Comparison of ENCODE assay signal across 13 mouse cellular contexts in the genomic region with DNA sequence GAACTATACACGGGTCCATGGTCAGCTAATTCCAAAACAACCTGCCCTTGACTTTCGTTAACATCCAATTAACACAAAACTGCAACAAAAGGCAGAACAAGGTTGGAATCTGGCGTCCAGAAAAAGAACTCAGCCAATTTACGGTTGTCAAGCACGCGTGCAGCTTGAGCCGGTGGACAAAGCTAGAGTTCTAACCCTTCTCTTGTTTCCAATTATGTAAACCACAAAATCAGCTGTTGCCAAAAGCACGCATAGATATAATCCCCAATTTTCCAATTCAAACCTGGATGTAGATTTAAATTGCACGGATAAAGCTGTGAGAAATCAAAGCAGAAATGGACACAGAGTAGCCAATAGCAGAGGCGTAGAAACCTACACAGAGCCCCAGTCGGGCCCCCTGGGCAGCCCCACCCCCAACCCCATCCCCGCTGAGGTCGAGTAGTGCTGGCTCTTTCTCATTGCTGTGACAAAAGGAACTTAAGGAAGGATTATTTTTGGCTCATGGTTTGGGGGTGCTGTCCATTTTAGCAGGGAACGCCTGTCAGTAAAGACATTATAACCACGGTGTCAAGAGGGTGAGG.
A peak's percentile ranks its signal among the peaks of the same experiment; 100 is the strongest.
DNase-seq lines count a peak whose midpoint lies in the region; ATAC-seq lines count a peak whose summit lies in the region.
"Had no signal": no experiment of that assay in that cellular context is flagged by ENCODE, and none has a peak within 500 bp of the region (broad histone marks: within the 10 kb centered on the region; RNA-seq: fewer than 3 reads in every experiment).

No protein-coding gene starts in this region.

- H3K27me3 ChIP-seq in liver, embryonic 11.5 days (replicated peaks; ENCODE audit: control insufficient read depth, insufficient read depth, low read length): no peaks in the 10 kb centered on the region
- H3K27me3 ChIP-seq in embryonic facial prominence, embryonic 11.5 days (ENCODE audit: control insufficient read depth, insufficient read depth, low read length): no peaks in the 10 kb centered on the region
- 0 out of 2 replicates have a peak, but pooled peaks cover 5% of the 10 kb centered on the region for H3K27me3 ChIP-seq in forebrain, embryonic 13.5 days
- H3K27me3 ChIP-seq in midbrain, embryonic 16.5 days (ENCODE audit: control insufficient read depth, insufficient read depth, low read depth, low read length): no peaks in the 10 kb centered on the region

- H3K36me3 ChIP-seq in liver, embryonic 11.5 days (ENCODE audit: control insufficient read depth, insufficient read depth, low read length): no peaks in the 10 kb centered on the region
- no peaks in the 10 kb centered on the region for H3K36me3 ChIP-seq in embryonic facial prominence, embryonic 11.5 days (replicated peaks; ENCODE audit: control insufficient read depth, insufficient read depth, low read depth, low read length)
- no peaks in the 10 kb centered on the region for H3K36me3 ChIP-seq in forebrain, embryonic 13.5 days (ENCODE audit: poor library complexity, severe bottlenecking)
- H3K36me3 ChIP-seq in midbrain, embryonic 16.5 days (ENCODE audit: control insufficient read depth, insufficient read depth, low read length): no peaks in the 10 kb centered on the region

- no peak overlapping the region for H3K27ac ChIP-seq in liver, embryonic 11.5 days (ENCODE audit: low read depth, low read length)
- no peak overlapping the region for H3K27ac ChIP-seq in embryonic facial prominence, embryonic 11.5 days (replicated peaks; ENCODE audit: low read depth, low read length)
- H3K27ac ChIP-seq in forebrain, embryonic 13.5 days: no peak overlapping the region
- H3K27ac ChIP-seq in midbrain, embryonic 16.5 days (ENCODE audit: low read length): no peak overlapping the region
- H3K27ac ChIP-seq: macrophage had no signal

- H3K4me1 ChIP-seq in liver, embryonic 11.5 days (replicated peaks; ENCODE audit: control insufficient read depth, insufficient read depth, low read length): peaks cover 23% of the 10 kb centered on the region
- no peaks in the 10 kb centered on the region; the same call in 1 of the 2 replicates for H3K4me1 ChIP-seq in embryonic facial prominence, embryonic 11.5 days (ENCODE audit: control insufficient read depth, insufficient read depth, low read length)
- H3K4me1 ChIP-seq in forebrain, embryonic 13.5 days: peaks cover 27% of the 10 kb centered on the region
- peaks cover 25% of the 10 kb centered on the region for H3K4me1 ChIP-seq in midbrain, embryonic 16.5 days (ENCODE audit: control insufficient read depth, insufficient read depth, low read length)

- no peak overlapping the region for H3K4me2 ChIP-seq in liver, embryonic 11.5 days
- no peak overlapping the region for H3K4me2 ChIP-seq in embryonic facial prominence, embryonic 11.5 days (ENCODE audit: low read depth, low read length)
- H3K4me2 ChIP-seq in forebrain, embryonic 13.5 days: peak overlapping the region; percentile 44
- H3K4me2 ChIP-seq in midbrain, embryonic 16.5 days (ENCODE audit: low read length): 0 out of 2 replicates have a peak overlapping the region, but pooled peaks have one; percentile 7

- 51% methylated on average over 15 of the region's 15 CpGs for WGBS in liver, embryonic 11.5 days
- 47% methylated on average over 15 of the region's 15 CpGs for WGBS in embryonic facial prominence, embryonic 11.5 days
- WGBS in forebrain, embryonic 13.5 days: 20% methylated on average over 15 of the region's 15 CpGs
- 32% methylated on average over 15 of the region's 15 CpGs for WGBS in midbrain, embryonic 16.5 days

- H3K9ac ChIP-seq in liver, embryonic 11.5 days (ENCODE audit: low read depth, low read length): no peak overlapping the region
- no peak overlapping the region for H3K9ac ChIP-seq in embryonic facial prominence, embryonic 11.5 days (replicated peaks; ENCODE audit: low read length)
- 0 out of 2 replicates have a peak overlapping the region, but pooled peaks have one; percentile 12 for H3K9ac ChIP-seq in forebrain, embryonic 13.5 days
- no peak overlapping the region for H3K9ac ChIP-seq in midbrain, embryonic 16.5 days (ENCODE audit: low read depth, low read length)

- no peak for ATAC-seq in liver, embryonic 11.5 days (replicated peaks; ENCODE audit: low FRiP score)
- no peak; the same call in 1 of the 2 replicates for ATAC-seq in embryonic facial prominence, embryonic 11.5 days (replicated peaks; ENCODE audit: insufficient number of reproducible peaks, low FRiP score, low TSS enrichment, low read depth)
- ATAC-seq in forebrain, embryonic 13.5 days: no peak
- no peak for ATAC-seq in midbrain, embryonic 16.5 days
- ATAC-seq: intestine, embryonic 16.5 days had no signal

- no peaks in the 10 kb centered on the region for H3K9me3 ChIP-seq in liver, embryonic 11.5 days (ENCODE audit: control insufficient read depth, low read length)
- H3K9me3 ChIP-seq in embryonic facial prominence, embryonic 11.5 days (replicated peaks; ENCODE audit: control insufficient read depth, low read length): no peaks in the 10 kb centered on the region
- H3K9me3 ChIP-seq in forebrain, embryonic 13.5 days (replicated peaks): 0 out of 2 replicates have a peak, but pooled peaks cover 5% of the 10 kb centered on the region
- 0 out of 2 replicates have a peak, but pooled peaks cover 4% of the 10 kb centered on the region for H3K9me3 ChIP-seq in midbrain, embryonic 16.5 days (replicated peaks; ENCODE audit: control insufficient read depth, low read length, poor library complexity, severe bottlenecking)

- peak; percentile 8 for DNase-seq in liver
- no peak for DNase-seq in liver, embryonic 11.5 days (ENCODE audit: low spot score)
- DNase-seq in embryonic facial prominence, embryonic 11.5 days (ENCODE audit: low spot score): peak; percentile 42
- no peak for DNase-seq in frontal cortex, postnatal 10 days (ENCODE audit: low spot score in 2 of 2)
- DNase-seq in cerebellum, adult 11 months: no peak
- DNase-seq: cerebellum, adult 9-11 months; heart, adult 11 months; retina, postnatal 1 day had no signal

- H3K4me3 ChIP-seq in liver, embryonic 11.5 days (ENCODE audit: low read depth, low read length): no peak overlapping the region
- H3K4me3 ChIP-seq in embryonic facial prominence, embryonic 11.5 days (ENCODE audit: low read depth, low read length): no peak overlapping the region
- 0 out of 2 replicates have a peak overlapping the region, but pooled peaks have one; percentile 9 for H3K4me3 ChIP-seq in forebrain, embryonic 13.5 days
- no peak overlapping the region for H3K4me3 ChIP-seq in midbrain, embryonic 16.5 days (ENCODE audit: low read depth, low read length)
- H3K4me3 ChIP-seq: erythroblast, embryonic 14.5 days had no signal

Comparison
In these comparisons a context has a peak if more than half of its experiments do, and no peak if none do; other contexts are left out.
1. DNase-seq: peak in liver (single experiment) and embryonic facial prominence, embryonic 11.5 days (single experiment); none in liver, embryonic 11.5 days (single experiment), frontal cortex, postnatal 10 days (0 of 2) and cerebellum, adult 11 months (single experiment).
2. H3K4me2 ChIP-seq: peak in forebrain, embryonic 13.5 days (single experiment) and midbrain, embryonic 16.5 days (single experiment); none in liver, embryonic 11.5 days (single experiment) and embryonic facial prominence, embryonic 11.5 days (single experiment).